Comparison of ENCODE assay signal across 8 mouse cellular contexts in the genomic region with DNA sequence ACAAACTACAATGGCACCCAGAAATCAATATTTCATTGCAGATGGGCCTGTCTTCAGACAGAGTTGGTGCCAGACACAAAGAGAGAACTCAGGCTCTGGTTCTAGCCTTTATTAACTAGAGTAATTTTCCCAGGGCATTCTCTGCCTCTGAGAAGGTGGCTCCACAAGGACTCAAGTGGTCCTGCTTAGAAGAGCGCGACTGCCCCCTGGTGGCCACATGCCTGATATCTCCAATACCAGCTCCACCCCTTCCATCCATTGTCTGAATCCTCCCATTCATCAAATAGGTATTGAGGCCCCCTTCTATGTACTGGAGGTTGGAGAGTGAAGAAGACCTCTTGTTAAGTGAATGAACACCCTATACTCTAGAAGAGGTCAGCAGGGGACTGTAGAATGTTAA.
DNase-seq lines count a peak whose midpoint lies in the region; ATAC-seq and TF ChIP-seq lines count a peak whose summit lies in the region.

No protein-coding gene starts in this region.

- H3K27ac ChIP-seq in left cerebral cortex, adult 2 months: no peak overlapping the region

- DNase-seq in R1 (ENCODE audit: low read depth, low spot score): peak; percentile 84
- DNase-seq in cerebellum, adult 8-10 months: peak; percentile 15
- DNase-seq in frontal cortex, postnatal 14 days (ENCODE audit: low spot score in 2 of 2): peak; percentile 46 to 66
- DNase-seq in left cerebral cortex, adult 2 months (ENCODE audit: extremely low spot score in 1 of 2, low spot score in 2 of 2): peak; percentile 66 to 77
- DNase-seq in mesoderm, embryonic 11.5 days (ENCODE audit: low read depth, low spot score): peak; percentile 86
- peak; percentile 51 for DNase-seq in skeletal muscle tissue, adult 2 months (ENCODE audit: low read depth, low spot score)

- peak; percentile 70 for ATAC-seq in inflammation-experienced regulatory T-cells, adult 6 months
- no peak for ATAC-seq in erythroblast, adult 5-6 weeks (replicated peaks; ENCODE audit: low FRiP score, poor library complexity, severe bottlenecking)

- intact Hi-C loops in left cerebral cortex, adult 2 months (cut with DNase I): loop anchor here (5.0 kb wide), 3 partner anchors 252 to 987 kb away; no protein-coding TSS in a partner anchor

- TF ChIP-seq CTCF in left cerebral cortex, adult 2 months (IDR thresholded peaks at IDR 0.05): peak; percentile 65

- no peak overlapping the region for H3K4me3 ChIP-seq in left cerebral cortex, adult 2 months

Comparison
In these comparisons a context has a peak if more than half of its experiments do, and no peak if none do; other contexts are left out.
1. DNase-seq: peak in every context shown above with its lines; median percentile 86 in mesoderm, embryonic 11.5 days; 84 in R1; 72 in left cerebral cortex, adult 2 months; 56 in frontal cortex, postnatal 14 days; 51 in skeletal muscle tissue, adult 2 months; 15 in cerebellum, adult 8-10 months.